Mouse (Mus musculus) ES-E14 (cell line): ENCODE results near the gene Slc7a1. TPM values are rescaled to one million over a fixed set of nuclear protein-coding genes. Genes with fewer than 3 reads are reported as not detected.

Experiments used
- DNase-seq: peaks from one replicate; pipeline ENCODE4 v3.0.0-alpha.2; 2013; ENCODE audit warnings: low read depth, low spot score
- H3K27ac ChIP-seq: 2 replicates; pipeline ENCODE4 v1.5.1; 2012; ENCODE audit warnings: low read depth, mild to moderate bottlenecking, low read length, moderate library complexity, mixed read lengths; ENCODE audit not compliant: poor library complexity, insufficient read depth, severe bottlenecking
- H3K36me3 ChIP-seq: 2 replicates; pipeline ENCODE4 v1.6.1; 2012; ENCODE audit warnings: mild to moderate bottlenecking, low read length, moderate library complexity, mixed read lengths; ENCODE audit not compliant: control insufficient read depth, poor library complexity, insufficient read depth, severe bottlenecking
- H3K4me1 ChIP-seq, 2 experiments: fragments of 150-350 bp in 1 of 2; sonication (generic) in 1 of 2; 2 replicates each; pipeline ENCODE4 v1.6.1; 2012; ENCODE audit warnings: low read length in 2 of 2, mild to moderate bottlenecking in 1 of 2, mixed read lengths in 1 of 2; ENCODE audit not compliant: control insufficient read depth in 2 of 2, insufficient read depth in 2 of 2, poor library complexity in 1 of 2
- H3K4me3 ChIP-seq, 2 experiments: fragments of 150-350 bp in 1 of 2; sonication (generic) in 1 of 2; 2 replicates each; pipeline ENCODE4 v1.5.1; 2012; ENCODE audit warnings: low read length in 2 of 2, low read depth in 1 of 2, mild to moderate bottlenecking in 1 of 2, mixed read lengths in 1 of 2; ENCODE audit not compliant: insufficient read depth in 1 of 2, poor library complexity in 1 of 2, severe bottlenecking in 1 of 2
- H3K9ac ChIP-seq: 2 replicates; pipeline ENCODE4 v1.6.1; 2012; ENCODE audit warnings: low read depth, mild to moderate bottlenecking, low read length, mixed read lengths; ENCODE audit not compliant: poor library complexity, insufficient read depth, severe bottlenecking
- H3K9me3 ChIP-seq: fragments of 150-350 bp; sonication (generic); 2 replicates; pipeline ENCODE4 v1.6.1; 2012; ENCODE audit warnings: low read depth, mild to moderate bottlenecking, low read length; ENCODE audit not compliant: control insufficient read depth, insufficient read depth
- CHD2 ChIP-seq: IDR thresholded peaks from 2 replicates; pipeline ENCODE4 v1.6.1; 2014; ENCODE audit warnings: mild to moderate bottlenecking, low read depth, low read length, inconsistent platforms
- HCFC1 ChIP-seq: IDR thresholded peaks from 2 replicates; pipeline ENCODE4 v1.6.1; 2012; ENCODE audit warnings: low read length, inconsistent platforms, borderline replicate concordance; ENCODE audit not compliant: insufficient read depth
- MAFK ChIP-seq: IDR thresholded peaks from 2 replicates; pipeline ENCODE4 v1.6.1; 2014; ENCODE audit warnings: mild to moderate bottlenecking, low read depth, low read length, inconsistent platforms; ENCODE audit not compliant: insufficient read depth
- ZC3H11A ChIP-seq: IDR thresholded peaks from 2 replicates; pipeline ENCODE4 v1.6.1; 2012; ENCODE audit warnings: low read depth, mild to moderate bottlenecking, inconsistent platforms, low read length, borderline replicate concordance
- ZNF384 ChIP-seq: IDR thresholded peaks from 2 replicates; pipeline ENCODE4 v1.6.1; 2012; ENCODE audit warnings: low read depth, low read length, inconsistent platforms
- in situ Hi-C, 2 experiments: fragments of 600-800 bp; cut with MboI; formaldehyde crosslinking; loops; one replicate each; pipeline ENCODE4 v1.15.1; 2025; ENCODE audit warnings: low sequenced_read_pairs in 2 of 2, inconsistent platforms in 1 of 2; ENCODE audit not compliant: unreplicated experiment in 2 of 2
- total RNA-seq: library from RNA; depleted of rRNA; stranded (reverse); fragments of 300-350 nt; gene quantifications from 2 replicates; pipeline ENCODE4 v1.2.3, GENCODE M21; 2012

Slc7a1 gene
- total RNA-seq, 1 experiment = 104 TPM

DNA sequence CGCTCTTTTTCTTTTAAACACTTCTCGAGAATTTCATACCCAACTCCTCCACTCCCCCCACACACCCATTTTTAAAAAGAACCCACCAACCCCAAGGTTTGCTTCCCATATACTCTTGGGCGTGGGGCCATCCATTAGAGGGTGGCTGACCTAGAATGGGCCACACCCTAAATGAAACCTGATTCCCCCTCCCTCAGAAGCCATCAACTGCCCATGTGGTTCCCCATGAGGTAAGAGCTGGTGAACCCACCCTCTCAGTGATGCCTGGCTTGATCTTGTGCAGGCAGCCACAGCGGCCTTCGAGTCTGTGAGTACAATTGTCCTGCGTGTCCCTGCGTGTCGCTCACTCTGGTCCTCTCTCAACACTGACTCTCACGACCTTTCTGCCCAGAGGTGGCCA is 33.2 kb downstream of the Slc7a1 start:
- Histone ChIP-seq H3K9me3 (no peaks in the 10 kb centered on the region), H3K4me1 (peaks cover 3 to 27% of the 10 kb centered on the region in 2 experiments), H3K4me3 (no peak overlapping the region), H3K27ac (no peak overlapping the region), H3K9ac (no peak overlapping the region), H3K36me3 (peaks cover 10% of the 10 kb centered on the region; the same call in 1 of the 2 replicates)
- no peak for DNase-seq
- in situ Hi-C loops = no loop called here
- TF ChIP-seq MAFK (no peak), ZNF384 (no peak), HCFC1 (no peak), ZC3H11A (no peak), CHD2 (no peak)

DNA sequence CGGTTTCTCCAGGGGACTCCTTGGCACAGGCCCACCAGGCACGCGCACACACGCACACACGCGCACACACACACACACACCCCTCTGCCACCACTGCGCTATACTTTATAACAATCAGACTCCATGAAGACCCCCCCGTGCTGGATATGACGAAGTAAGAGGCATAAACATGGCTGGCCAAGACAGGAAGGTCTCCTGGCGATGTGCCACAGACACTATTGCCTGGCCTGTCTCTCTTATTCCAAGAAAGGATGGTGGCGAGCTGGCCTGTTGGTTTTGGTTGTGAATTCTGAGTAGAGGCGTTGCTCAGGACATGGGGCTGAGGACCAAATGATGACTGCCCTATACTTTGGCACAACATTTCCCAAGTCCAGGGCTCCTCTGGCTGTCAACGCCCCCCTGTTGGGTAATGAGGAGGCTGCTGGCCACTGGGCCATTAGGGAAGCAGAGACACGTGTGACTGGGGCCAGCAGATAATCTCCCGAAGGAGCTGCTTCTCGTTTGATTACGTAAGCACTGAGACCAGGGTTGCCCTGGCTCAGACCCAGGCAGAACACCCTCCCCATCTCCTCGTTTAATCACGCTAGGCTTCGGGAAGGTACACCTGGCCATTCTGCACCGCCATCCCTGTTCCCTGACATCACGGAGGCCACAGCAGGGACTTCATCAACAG is 36.1 kb downstream of the Slc7a1 start:
- TF ChIP-seq CHD2 (no peak), MAFK (no peak), HCFC1 (no peak), ZC3H11A (no peak), ZNF384 (no peak)
- H3K9ac ChIP-seq = no peak overlapping the region
- no peak for DNase-seq
- peaks cover 3 to 27% of the 10 kb centered on the region in 2 experiments for H3K4me1 ChIP-seq
- in situ Hi-C loops = no loop called here
- H3K4me3 ChIP-seq = no peak overlapping the region
- H3K36me3 ChIP-seq = peaks cover 10% of the 10 kb centered on the region; the same call in 1 of the 2 replicates
- H3K9me3 ChIP-seq = no peaks in the 10 kb centered on the region
- H3K27ac ChIP-seq = no peak overlapping the region

DNA sequence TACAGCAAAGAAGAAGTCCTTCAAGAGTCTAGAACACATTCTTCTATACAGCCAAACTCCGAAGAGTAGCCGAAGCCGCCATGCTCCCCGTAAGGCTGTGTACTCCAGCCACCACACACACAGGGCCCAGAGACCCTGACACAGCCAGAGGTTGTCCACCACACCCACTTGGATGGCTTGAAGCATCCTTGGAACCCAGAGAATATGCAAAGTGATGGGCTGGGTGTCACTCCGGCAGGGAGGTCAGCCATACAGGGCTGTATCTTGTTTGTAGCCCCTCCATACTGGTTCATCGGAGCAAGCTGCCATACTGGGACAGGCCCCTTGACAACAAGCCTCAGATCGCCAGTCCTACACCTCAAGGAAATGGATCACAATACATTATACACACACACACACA is 37.4 kb downstream of the Slc7a1 start:
- H3K4me3 ChIP-seq = no peak overlapping the region

DNA sequence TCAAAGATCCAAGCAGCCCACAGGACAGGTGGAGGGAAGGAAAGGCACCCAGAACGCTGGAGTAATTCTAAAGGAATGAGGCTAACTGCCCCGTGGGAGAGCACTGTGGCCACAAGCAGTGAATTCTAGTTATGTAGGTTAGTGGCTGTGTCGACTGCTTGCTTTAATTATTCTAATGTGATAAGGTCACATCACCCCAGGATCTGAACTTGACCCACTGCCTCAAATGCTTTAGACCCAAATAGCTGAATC is 38.0 kb downstream of the Slc7a1 start:
- peaks cover 10% of the 10 kb centered on the region; the same call in 1 of the 2 replicates for H3K36me3 ChIP-seq
- DNase-seq = no peak
- H3K4me1 ChIP-seq = peaks cover 3 to 19% of the 10 kb centered on the region in 2 experiments
- H3K9ac ChIP-seq = no peak overlapping the region
- H3K4me3 ChIP-seq = no peak overlapping the region
- in situ Hi-C loops = no loop called here
- TF ChIP-seq ZC3H11A (no peak), MAFK (no peak), HCFC1 (no peak), ZNF384 (no peak), CHD2 (no peak)
- no peak overlapping the region for H3K27ac ChIP-seq
- no peaks in the 10 kb centered on the region for H3K9me3 ChIP-seq

More for the DNA sequence above, 37.4 kb downstream of the Slc7a1 start:
- Histone ChIP-seq H3K4me1 (peaks cover 3 to 25% of the 10 kb centered on the region in 2 experiments), H3K27ac (no peak overlapping the region), H3K36me3 (peaks cover 10% of the 10 kb centered on the region; the same call in 1 of the 2 replicates), H3K9me3 (no peaks in the 10 kb centered on the region), H3K9ac (no peak overlapping the region)
- no peak for DNase-seq
- no peak for TF ChIP-seq CHD2
- no peak for TF ChIP-seq MAFK
- no peak for TF ChIP-seq HCFC1
- no peak for TF ChIP-seq ZC3H11A
- no peak for TF ChIP-seq ZNF384
- in situ Hi-C loops = no loop called here
